Mouse (Mus musculus): ENCODE measurements around the gene Nol9. TPM values are rescaled to one million over a fixed set of nuclear protein-coding genes. Genes with fewer than 3 reads are reported as not detected.

Nol9 gene
- polyA plus RNA-seq, 1 experiment = 22.8 TPM

DNA sequence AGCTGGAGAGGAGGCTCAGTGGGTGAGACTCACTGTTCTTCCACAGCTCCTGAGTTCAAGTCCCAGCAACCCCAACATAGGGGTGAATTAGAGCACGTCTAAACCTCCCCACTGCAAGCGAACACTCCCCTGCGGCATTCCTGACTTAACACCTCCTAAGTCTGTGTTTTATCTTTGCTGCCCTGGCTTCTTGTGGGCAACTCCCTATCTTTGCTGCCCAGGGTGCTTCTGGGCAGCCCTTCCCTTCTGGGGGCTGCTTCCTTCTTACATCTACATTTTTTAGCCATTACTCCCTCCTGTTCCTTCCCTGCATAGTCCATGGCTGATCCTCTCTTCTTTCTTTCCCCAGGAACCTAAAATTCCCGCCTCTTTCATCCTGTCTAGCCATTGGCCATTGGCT lies 71.6 kb downstream of the Nol9 start:
- H3K27ac ChIP-seq (ENCODE audit: insufficient read depth, low read length) = no peak overlapping the region
- no peaks in the 10 kb centered on the region for H3K36me3 ChIP-seq (ENCODE audit: control insufficient read depth, insufficient read depth, low read length)
- H3K4me1 ChIP-seq (ENCODE audit: control insufficient read depth, insufficient read depth, insufficient read length) = 0 out of 2 replicates have a peak, but pooled peaks cover under 1% of the 10 kb centered on the region
- H3K4me3 ChIP-seq (ENCODE audit: extremely low read depth, insufficient read depth, insufficient read length) = no peak overlapping the region
- no peak for TF ChIP-seq CTCF (IDR thresholded peaks at IDR 0.05; ENCODE audit: extremely low read depth, insufficient read depth, insufficient read length, insufficient replicate concordance)
- no peak for TF ChIP-seq POLR2A (IDR thresholded peaks at IDR 0.05; ENCODE audit: low read depth, low read length)
- H3K27me3 ChIP-seq (ENCODE audit: control insufficient read depth, insufficient read depth, low read length) = peaks cover under 1% of the 10 kb centered on the region; the same call in 1 of the 2 replicates
- 79% methylated on average over 4 of the region's 4 CpGs for WGBS
- DNase-seq (ENCODE audit: low read depth in 1 of 2, low spot score in 2 of 2) = no peak

Other genes with a start within 250 kb of the Nol9 start
- 6.3 and 7.7 TPM in 2 replicates for gene Camta1, start 177.4 kb upstream of the Nol9 start, polyA plus RNA-seq (2012; rRNA removed)
- gene Dnajc11, start 105.6 kb upstream of the Nol9 start, polyA plus RNA-seq (2012; rRNA removed) = 31.6 and 40.9 TPM in 2 replicates
- 46.2 and 53.0 TPM in 2 replicates for gene Thap3, start 50.3 kb upstream of the Nol9 start, polyA plus RNA-seq (2012; rRNA removed)
- gene Phf13, start 43.1 kb upstream of the Nol9 start, polyA plus RNA-seq (2012; rRNA removed) = 3.8 and 4.2 TPM in 2 replicates
- 20.1 and 28.4 TPM in 2 replicates for gene Klhl21, start 30.5 kb upstream of the Nol9 start, polyA plus RNA-seq (2012; rRNA removed)
- 18.9 and 21.3 TPM in 2 replicates for gene Zbtb48, start 11.7 kb upstream of the Nol9 start, polyA plus RNA-seq (2012; rRNA removed)
- gene Tas1r1, start 753 bp upstream of the Nol9 start, polyA plus RNA-seq (2012; rRNA removed) = 0.14 and 0.15 TPM in 2 replicates
- 9.5 and 13.1 TPM in 2 replicates for gene Plekhg5, start 33.2 kb downstream of the Nol9 start, polyA plus RNA-seq (2012; rRNA removed)
- gene Tnfrsf25, start 76.6 kb downstream of the Nol9 start, polyA plus RNA-seq (2012; rRNA removed) = 17.0 and 27.0 TPM in 2 replicates
- 2.1 and 2.7 TPM in 2 replicates for gene Espn, start 113.0 kb downstream of the Nol9 start, polyA plus RNA-seq (2012; rRNA removed)
- not detected in 2 replicates for gene Hes2, start 119.5 kb downstream of the Nol9 start, polyA plus RNA-seq (2012; rRNA removed)
- 15.4 and 17.9 TPM in 2 replicates for gene Acot7, start 138.8 kb downstream of the Nol9 start, polyA plus RNA-seq (2012; rRNA removed)
- gene Gpr153, start 234.9 kb downstream of the Nol9 start, polyA plus RNA-seq (2012; rRNA removed) = 10.5 and 15.7 TPM in 2 replicates